Mouse (Mus musculus): ENCODE measurements around the gene Plau.

Plau gene

DNA sequence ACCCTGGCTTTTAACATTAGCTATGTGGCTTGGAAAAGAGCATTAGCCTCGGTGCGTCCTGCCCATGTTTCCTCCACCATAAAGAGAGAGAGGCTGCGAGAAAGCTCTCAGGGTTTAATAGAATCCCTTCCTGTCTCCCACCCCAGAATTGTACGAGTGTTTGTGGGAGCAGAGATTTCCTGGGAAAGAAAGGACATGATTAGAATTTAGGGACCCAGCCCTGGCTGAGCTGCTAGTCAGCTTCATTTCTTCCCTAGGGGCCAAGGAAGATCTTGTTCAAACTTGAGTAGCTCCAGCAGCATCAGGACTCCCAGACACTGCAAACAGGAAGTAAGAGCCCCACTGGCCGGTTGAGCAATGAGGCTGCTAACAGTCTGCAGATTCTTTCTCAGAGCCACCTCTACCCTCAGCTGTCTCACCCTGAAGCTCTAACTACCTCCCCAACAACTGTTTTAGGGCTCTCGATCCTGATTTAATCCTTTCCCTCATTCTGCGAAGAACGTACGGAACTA, 9.2 kb downstream of the Plau start:
- DNase-seq = peak; percentile 72

- DNase-seq = peak; percentile 51
Measured at GRCm38 (mm10) chr14:20846214-20846613, 9.8 kb downstream of the Plau start.

DNA sequence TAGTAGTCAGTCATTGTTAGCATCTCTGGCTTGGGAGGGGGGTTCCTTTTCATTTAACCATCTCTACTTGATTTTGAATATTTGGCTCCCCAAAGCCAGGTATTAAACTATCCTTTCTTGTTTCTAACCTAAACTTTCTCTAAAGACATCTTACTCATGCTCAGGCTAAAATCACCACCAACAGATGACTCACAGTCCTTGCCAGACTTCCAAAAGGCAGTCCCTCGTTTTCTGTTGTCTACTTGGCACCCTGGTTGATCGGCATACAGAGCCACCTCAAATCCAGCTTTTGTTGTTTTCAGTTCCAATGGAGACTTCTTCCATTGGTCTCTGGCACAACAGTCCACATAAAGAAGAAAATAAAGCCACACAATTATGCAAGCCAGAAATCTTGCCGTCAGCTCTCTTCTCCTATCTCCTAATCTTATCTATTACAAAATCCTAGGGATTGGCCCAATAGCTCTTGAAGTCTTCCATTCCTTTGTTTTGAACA, 11.2 kb downstream of the Plau start:
- no peak for DNase-seq

GRCm38 (mm10) chr14:20849753-20850152, 13.3 kb downstream of the Plau start:
- no peak for DNase-seq

GRCm38 (mm10) chr14:20850498-20850897, 14.0 kb downstream of the Plau start:
- no peak for DNase-seq

GRCm38 (mm10) chr14:20851776-20852175, 15.3 kb downstream of the Plau start:
- no peak for DNase-seq

DNA sequence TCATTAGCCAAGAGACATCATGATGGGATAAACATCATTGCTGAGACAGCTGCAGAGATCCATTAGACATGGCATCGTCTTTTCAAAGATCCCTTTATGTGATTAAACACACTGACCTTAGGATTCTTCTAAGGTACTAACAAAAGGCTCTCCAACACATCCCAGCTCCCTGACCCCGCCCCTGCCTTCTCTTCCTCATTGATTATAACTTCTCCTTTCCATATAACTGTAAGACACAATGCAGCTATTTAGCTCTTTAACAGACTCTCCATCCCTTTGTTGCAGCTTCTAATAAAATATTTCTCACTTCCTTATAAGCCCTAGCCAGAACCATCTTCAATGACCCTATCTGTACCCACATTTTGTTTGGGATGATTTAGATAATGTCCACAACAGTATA, 24.7 kb downstream of the Plau start:
- peak; percentile 56 for DNase-seq

DNA sequence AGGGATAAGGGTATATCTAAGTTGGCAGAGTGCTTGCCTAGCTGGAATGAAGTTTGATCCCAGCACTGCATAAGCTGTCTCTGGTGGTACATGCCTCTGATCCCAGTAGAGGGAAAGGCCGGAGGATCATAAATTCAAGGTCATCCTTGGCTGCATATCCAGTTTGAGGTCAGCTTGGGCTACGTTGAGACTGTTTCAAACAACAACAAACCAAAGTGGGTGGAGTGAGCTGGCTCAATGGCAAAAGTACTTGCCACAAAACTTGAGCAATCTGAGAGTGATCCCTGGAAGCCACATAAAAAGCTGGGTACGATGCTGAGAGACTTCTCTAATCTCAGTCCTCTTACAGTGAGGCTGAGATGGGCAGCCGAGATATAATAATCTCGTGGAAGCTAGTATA, 25.1 kb downstream of the Plau start:
- peak; percentile 42 for DNase-seq

DNA sequence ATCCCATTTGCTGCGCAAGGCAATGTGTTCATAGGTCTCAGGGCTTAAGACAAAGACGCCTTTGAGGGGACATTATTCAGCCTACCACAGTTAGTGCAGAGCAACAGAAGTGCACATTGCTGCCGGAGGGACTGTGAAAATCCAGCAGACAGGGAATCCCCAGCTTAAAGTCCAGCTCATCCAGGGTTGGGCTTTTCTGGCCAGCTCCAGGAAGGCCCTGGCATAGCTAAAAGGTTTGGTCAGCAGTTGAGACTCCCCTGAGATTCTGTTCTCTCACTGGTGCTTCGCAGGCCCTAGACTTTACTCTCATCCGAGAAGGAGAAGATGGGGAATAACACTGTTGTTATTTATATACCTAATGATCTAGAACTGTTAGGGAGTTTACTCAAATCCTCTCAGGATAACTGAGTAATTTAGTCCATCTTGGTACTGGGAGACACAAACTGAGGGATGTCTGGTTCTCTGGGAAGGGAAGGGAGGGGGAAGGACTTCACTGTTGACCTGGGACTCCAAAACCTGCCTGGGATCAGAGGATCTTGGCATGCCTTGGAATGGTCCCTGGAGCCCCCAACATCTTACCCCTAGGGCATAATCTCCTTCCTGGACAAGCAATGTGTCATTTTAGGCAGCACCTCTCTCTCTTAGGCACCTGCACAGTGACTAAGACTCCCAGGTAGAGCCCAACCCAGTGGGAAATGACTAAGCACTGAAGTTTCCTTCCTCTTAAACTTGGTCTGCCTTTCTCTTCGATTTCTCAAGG, 27.0 kb downstream of the Plau start:
- DNase-seq = no peak

GRCm38 (mm10) chr14:20864192-20864591, 27.7 kb downstream of the Plau start:
- no peak for DNase-seq

DNA sequence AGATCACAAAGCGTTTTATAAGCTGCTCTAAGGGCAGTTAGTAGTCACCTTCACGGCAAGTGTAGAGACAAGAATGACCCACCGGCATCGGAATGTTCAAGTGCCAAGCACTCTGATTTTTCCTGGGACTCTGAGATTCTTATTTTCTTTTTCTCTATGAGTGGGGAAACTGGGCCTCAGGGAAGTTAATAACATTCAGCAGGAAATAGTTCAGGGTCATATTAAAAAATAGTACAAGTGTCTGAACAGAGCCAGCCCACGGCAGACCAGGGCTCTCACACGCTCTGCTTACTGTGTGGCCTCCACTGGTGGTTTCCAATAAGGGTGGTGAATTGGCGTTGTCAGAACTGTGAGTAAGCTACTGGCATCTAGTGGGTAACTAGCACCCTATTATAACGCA, 29.1 kb downstream of the Plau start:
- peak; percentile 27 for DNase-seq

- peak; percentile 7 for DNase-seq
Measured at GRCm38 (mm10) chr14:20866365-20866764, 29.9 kb downstream of the Plau start.

DNA sequence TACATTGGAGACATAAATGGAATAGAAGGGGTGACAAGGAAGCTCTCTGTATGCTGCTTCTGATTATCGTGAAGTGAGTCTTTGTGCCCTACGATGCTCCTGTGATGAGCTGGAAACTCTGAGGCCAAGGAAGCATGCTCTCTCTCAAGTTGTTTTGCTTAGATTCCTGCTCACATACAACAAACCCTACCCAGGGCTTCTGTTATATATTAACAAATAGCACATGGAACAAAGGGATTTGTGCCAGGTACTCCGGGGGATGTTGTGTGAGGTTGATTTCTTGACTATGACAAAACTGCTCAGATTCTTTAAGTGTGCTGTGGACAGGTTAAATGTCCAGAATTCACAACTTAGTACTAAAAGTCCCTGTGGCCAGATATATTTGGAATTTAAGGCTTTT, 33.6 kb downstream of the Plau start:
- no peak for DNase-seq

DNA sequence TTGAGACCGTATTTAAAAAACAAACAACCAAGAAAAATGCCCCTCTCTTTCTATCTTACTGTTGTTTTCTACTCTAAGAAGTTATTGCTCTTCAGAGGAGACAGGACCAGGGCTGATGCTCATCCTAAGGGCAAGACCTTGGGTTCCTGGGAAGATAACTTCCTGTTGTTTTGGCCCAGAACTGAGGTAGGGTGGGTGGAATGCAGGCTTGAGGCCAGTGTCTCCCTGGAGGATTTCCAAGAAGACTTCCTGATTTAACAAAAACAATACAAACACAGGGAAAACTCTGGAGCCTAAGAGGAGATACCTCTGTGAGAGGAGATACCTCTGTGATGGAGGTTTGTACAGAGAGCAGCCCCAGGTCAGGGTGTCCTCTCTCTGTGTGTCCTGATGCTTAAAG, 35.0 kb downstream of the Plau start:
- DNase-seq = peak; percentile 72

- DNase-seq = peak; percentile 95
Measured at GRCm38 (mm10) chr14:20873307-20873706, 36.8 kb downstream of the Plau start.

DNA sequence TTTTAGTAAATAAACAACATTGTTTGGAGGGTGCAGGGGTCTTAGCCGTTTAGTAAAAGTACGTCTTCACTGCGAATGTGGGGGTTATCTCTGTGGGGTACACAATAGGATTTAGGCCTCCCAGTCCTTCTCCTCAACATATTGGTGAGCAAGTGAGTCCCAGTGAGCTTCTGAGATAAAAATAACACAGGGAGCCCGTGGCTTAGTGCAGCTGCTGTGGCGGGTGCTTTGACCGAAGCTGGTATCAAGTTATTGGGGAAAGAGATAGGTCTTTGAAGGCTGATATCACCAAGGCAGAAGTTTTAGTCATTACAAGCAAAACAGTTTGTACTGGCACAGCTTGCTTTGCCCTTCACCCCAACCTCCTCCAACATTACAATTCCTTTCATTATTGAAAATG, 37.5 kb downstream of the Plau start:
- DNase-seq = no peak

DNA sequence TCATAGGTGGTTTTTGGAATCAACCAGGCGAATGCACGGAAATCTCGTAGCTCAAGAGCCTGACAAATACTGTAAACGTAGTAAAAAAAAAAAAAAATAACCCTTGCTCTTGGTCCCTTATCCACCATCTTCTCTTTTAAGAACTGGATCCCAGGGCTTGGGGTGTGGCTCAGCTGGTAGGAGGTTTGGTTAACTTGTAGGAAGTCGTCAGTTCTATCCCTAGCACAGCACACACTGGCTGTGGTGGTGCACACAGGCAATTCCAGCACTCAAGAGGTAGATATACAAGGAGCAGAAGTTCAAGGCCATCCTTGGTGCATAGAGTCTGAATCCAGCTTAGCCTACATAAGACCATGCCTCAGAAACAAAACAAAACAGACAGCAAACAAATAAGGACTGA, 48.2 kb downstream of the Plau start:
- peak; percentile 25 for DNase-seq

- DNase-seq = peak; percentile 91
Measured at GRCm38 (mm10) chr14:20885091-20885888, 48.8 kb downstream of the Plau start.

- DNase-seq = peak; percentile 79
Measured at GRCm38 (mm10) chr14:20886266-20886665, 49.8 kb downstream of the Plau start.

DNA sequence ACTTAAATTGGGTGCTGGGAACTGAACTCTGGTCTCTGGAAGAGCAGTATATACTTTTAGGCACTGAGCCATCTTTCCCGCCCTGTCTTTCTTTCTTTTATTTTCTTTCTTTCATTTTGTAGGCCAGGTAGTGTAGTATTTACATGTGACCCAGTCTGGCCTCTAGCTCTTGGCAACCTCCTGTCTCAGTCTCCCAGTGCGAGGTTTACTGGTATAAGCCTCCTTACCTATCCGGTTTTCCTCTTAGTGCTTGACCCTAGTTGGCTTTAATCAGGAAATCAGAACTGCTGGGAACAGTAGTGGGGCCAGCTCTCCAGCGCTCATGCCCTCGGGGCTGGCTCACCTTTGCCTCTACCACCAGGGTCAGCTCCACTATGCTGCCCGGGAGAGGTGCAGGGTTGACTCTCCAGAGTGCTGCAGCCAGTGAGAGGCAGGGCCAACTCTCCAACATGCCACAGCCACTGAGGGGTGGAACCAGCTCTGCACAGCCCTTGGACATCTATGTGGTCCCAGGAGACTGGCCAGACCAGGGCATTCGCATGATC, 51.2 kb downstream of the Plau start:
- no peak for DNase-seq

DNA sequence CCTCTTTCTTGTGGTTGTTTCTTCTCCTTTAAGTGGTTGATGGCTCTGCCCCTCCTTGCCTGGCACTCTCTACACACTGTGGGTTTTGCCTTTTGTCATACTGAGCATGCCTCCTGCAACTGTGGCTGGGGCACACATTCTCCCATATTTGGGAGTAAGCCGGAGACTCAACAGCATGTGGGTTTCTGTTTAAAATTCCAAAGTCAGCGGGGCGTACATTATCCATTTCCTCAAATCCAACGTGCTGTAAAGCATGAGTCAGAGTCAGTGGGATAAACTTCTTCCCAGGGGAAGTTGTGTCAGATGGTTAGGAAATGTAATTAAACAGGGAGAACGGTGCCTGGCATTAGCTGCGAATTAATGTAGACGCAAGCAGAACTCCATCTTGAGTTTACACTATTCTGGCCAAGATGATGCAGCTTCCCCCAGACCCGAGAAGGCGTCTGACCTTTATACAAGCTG, 55.5 kb downstream of the Plau start:
- peak; percentile 68 for DNase-seq

Data from lung, postnatal 36 days (tissue).